Mouse (Mus musculus): ENCODE data around the gene Rpl36.

Gene Rpl36

DNA sequence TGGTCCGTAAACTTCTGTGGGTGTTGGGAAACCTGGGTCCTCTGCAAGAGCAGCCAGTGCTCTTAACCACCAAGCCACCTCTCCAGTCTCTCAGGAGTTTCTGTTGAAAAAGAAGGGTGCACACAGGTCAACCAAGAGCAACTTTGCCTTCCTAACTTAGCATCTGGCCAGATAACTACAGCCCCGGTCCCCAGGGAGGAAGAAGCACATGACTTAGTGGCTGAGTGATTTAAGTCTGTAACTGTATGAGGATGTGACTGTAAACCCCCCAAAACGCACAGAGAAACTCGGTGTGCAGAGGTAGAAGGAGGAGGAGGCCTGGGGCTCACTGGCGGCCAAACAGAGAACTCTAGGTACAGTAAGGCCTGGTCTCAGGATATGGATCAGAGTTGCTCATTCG, 20.8 kb downstream of the Rpl36 start:
- no peak for DNase-seq (ENCODE audit: extremely low read depth, low read depth, low spot score)

DNA sequence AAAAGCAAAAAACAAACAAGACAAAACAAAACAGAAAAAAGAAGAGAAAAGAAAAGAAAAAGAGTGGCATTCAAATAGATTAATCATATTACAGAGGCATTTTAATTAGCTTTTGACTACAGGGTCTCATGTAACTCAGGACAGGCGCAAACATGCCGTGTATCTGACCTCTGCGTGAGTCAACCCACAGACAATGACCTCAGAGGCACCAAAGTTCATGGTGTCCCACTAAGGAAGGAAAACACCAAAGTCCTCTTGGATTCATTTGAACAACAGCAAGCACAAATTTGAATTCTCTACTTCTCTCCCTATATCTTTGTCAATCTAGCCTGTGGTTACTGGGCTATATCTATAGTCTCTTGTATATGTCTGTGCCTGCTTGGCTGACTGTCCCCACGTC, 30.0 kb downstream of the Rpl36 start:
- no peak for DNase-seq (ENCODE audit: extremely low read depth, low read depth, low spot score)

DNA sequence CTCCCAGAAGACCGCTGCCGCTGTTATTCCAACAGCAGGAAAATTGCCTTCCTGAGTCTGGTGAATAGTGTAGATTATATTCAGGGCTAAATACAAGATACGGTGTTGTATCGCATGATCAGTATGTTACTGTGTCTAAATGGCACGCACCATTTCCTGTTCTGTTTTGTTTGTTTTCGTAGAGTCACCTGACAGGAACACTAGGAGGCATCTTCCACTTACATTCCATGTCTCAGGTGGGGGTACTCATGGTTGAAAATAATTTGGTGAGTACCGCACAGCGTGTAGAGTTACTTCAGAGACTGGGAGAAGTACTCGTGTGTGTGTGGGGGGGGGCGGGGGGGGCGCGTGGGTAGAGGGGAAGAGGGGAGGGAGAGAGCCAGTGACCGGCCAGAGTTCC, 34.3 kb downstream of the Rpl36 start:
- DNase-seq (ENCODE audit: extremely low read depth, low read depth, low spot score): no peak

DNA sequence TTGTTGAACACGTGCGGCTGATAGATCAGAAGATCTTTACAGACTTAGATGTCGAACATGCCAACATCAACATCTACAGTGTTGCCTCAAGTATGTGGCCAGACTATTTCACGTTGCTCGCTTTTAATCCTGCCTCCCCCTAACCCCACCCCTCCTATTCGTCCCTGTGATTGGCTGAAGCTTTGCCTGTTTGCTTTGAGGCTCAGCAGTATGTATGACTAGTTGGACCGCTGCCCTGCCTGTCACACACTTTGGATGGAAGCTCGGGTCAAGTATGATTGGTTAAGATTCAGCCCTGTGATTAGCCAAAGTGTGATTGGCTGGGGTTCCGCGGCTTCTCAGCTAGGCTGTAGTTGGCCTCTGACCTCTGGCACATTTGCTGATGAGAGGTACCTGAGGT, 38.6 kb downstream of the Rpl36 start:
- DNase-seq (ENCODE audit: extremely low read depth, low read depth, low spot score): peak; percentile 69

DNA sequence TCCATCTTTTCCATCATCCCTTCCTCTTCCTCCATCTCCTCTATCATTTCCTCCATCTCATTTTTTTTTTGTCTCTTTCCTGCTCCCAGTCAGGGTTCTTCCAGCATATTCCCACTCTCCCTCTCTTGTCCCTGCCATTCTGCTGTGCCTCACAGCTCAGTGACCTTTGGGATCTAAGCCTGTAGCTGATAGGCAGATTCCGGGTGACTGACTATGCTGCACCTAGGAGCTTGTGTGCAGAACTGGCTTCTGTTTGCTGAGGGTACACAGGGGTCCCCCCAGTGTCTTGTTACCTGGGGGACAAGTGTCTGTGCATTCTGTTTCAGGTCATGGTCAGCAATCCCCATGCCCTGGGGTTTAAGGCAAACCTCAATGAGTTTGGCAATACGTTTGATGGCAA, 41.6 kb downstream of the Rpl36 start:
- no peak for DNase-seq (ENCODE audit: extremely low read depth, low read depth, low spot score)

DNA sequence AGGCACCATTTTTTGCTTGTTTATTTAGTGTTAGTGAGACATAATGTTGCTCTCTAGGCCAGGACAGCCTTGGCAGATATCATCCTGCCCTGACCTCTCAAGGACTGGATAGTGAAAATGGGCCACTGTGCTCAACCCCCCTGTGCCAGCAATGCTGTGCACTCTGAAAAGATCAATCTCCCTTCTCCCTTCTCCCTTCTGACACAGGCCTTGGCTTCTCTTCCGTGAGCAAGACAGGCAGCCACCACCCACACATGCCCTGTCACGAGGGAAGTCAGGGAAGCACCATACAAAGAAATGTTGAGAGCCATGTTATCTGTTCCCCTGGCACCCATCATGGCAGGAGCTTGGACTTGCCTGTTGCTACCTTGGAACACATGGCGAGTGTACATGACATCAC, 42.1 kb downstream of the Rpl36 start:
- DNase-seq (ENCODE audit: extremely low read depth, low read depth, low spot score): no peak

DNA sequence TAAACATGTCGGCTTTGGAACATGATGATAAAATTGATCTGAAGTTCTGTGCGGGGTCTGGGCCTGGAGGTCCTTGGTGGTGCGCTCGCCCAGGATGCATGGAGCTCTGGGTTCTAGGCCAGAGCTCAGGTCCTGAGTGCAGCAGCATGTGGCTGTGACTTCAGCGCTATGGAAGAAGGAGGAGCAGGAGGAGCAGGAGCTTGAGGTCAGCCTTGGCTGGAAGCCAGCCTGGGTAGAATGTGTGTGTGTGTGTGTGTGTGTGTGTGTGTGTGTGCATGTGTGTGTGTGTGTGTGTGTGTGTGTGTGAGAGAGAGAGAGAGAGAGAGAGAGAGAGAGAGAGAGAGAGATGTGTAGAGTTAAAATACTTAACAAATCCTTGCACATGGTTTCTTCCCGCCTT, 43.0 kb downstream of the Rpl36 start:
- no peak for DNase-seq (ENCODE audit: extremely low read depth, low read depth, low spot score)

DNA sequence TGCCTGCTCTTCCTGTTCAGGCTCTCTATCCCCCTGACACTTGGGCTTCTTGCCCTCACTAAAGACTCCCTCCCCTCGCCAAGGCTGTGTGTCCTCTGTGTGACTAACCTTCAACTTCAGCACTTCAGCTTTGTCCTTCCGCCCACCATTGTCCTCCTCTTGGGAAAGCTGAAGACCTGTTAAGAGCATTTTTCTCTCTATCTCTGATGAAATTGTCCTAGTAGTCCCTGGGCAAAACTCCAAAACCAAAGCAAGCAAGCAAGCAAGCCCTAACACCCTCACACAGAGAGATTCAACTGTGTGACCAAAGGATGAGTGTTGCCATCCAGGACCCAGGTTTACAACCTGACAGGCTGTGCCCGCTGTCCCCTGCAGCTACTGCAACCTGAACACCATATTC, 50.4 kb downstream of the Rpl36 start:
- no peak for DNase-seq (ENCODE audit: extremely low read depth, low read depth, low spot score)
